Mouse (Mus musculus): ENCODE measurements around the gene Fkbp2.
A peak's percentile ranks its signal among the peaks of the same experiment; 100 is the strongest.

The Fkbp2 gene

GRCm38 (mm10) chr19:6940396-6941351, 39.6 kb downstream of the Fkbp2 start:
- no peak for DNase-seq (ENCODE audit: low read depth in 2 of 2, low spot score in 2 of 2)

GRCm38 (mm10) chr19:6939106-6940002, 40.9 kb downstream of the Fkbp2 start:
- no peak for DNase-seq (ENCODE audit: low read depth in 2 of 2, low spot score in 2 of 2)

GRCm38 (mm10) chr19:6937541-6938465, 42.5 kb downstream of the Fkbp2 start:
- no peak for DNase-seq (ENCODE audit: low read depth in 2 of 2, low spot score in 2 of 2)

GRCm38 (mm10) chr19:6936299-6936698, 44.0 kb downstream of the Fkbp2 start:
- DNase-seq (ENCODE audit: low read depth in 2 of 2, low spot score in 2 of 2) = peak in 1 of 2 experiments; percentile 45

- no peak for DNase-seq (ENCODE audit: low read depth in 2 of 2, low spot score in 2 of 2)
These were observed 45.9 kb downstream of the Fkbp2 start, which contains the start of gene Kcnk4 for GRCm38 (mm10) chr19:6934195-6934977. Gene Kcnk4 (minus strand): TSS chr19:6934515.

- DNase-seq (ENCODE audit: low read depth in 2 of 2, low spot score in 2 of 2) = no peak
These were observed 46.7 kb downstream of the Fkbp2 start for GRCm38 (mm10) chr19:6933436-6934194.

GRCm38 (mm10) chr19:6933102-6933435, 47.2 kb downstream of the Fkbp2 start:
- DNase-seq (ENCODE audit: low read depth in 2 of 2, low spot score in 2 of 2) = no peak

GRCm38 (mm10) chr19:6932018-6932417, 48.3 kb downstream of the Fkbp2 start:
- no peak for DNase-seq (ENCODE audit: low read depth in 2 of 2, low spot score in 2 of 2)

- DNase-seq (ENCODE audit: low read depth in 2 of 2, low spot score in 2 of 2) = no peak
These were observed 49.3 kb downstream of the Fkbp2 start for GRCm38 (mm10) chr19:6931002-6931401.

- no peak for DNase-seq (ENCODE audit: low read depth in 2 of 2, low spot score in 2 of 2)
These were observed 52.2 kb downstream of the Fkbp2 start for GRCm38 (mm10) chr19:6928080-6928479.

Measured in CD8-positive naive resting alpha-beta T cell, adult 2 months (primary cell).